Mouse (Mus musculus) stomach, embryonic 15.5 days (tissue): ENCODE measurements at regions not wholly inside any gene's neighbourhood (a gene's known extent, or its start where the extent isn't known, plus 50 kb on each side); places are given as distances from the start of the nearest gene placed in this dataset.
A peak's percentile ranks its signal among the peaks of the same experiment; 100 is the strongest.

Experiments
- ATAC-seq: fragments of 200-750 bp; cut with Nextera tagmentation; 2 replicates; pipeline ENCODE4 v1.8.0; 2017; ENCODE audit warnings: low read depth, moderate number of reproducible peaks, moderate TSS enrichment; ENCODE audit not compliant: insufficient read depth, low FRiP score
- H3K27ac ChIP-seq: fragments of 300-500 bp; sonication (generic); 2 replicates; pipeline ENCODE4 v1.5.1; 2015; ENCODE audit warnings: mild to moderate bottlenecking, inconsistent platforms
- H3K27me3 ChIP-seq: fragments of 300-500 bp; sonication (generic); replicated peaks from 2 replicates; pipeline ENCODE4 v1.6.1; 2015; ENCODE audit warnings: inconsistent platforms
- H3K36me3 ChIP-seq: fragments of 300-500 bp; sonication (generic); 2 replicates; pipeline ENCODE4 v1.6.1; 2015; ENCODE audit warnings: inconsistent platforms
- H3K4me1 ChIP-seq: fragments of 300-500 bp; sonication (generic); 2 replicates; pipeline ENCODE4 v1.6.1; 2015; ENCODE audit warnings: inconsistent platforms
- H3K4me2 ChIP-seq: fragments of 300-500 bp; sonication (generic); 2 replicates; pipeline ENCODE4 v1.6.1; 2015; ENCODE audit warnings: mild to moderate bottlenecking, inconsistent platforms
- H3K4me3 ChIP-seq: fragments of 300-500 bp; sonication (generic); replicated peaks from 2 replicates; pipeline ENCODE4 v1.5.1; 2015; ENCODE audit warnings: inconsistent platforms
- H3K9ac ChIP-seq: fragments of 300-500 bp; sonication (generic); 2 replicates; pipeline ENCODE4 v1.6.1; 2015; ENCODE audit warnings: inconsistent platforms
- H3K9me3 ChIP-seq: fragments of 300-500 bp; sonication (generic); 2 replicates; pipeline ENCODE4 v1.6.1; 2016; ENCODE audit warnings: inconsistent platforms
- WGBS: fragments of 180-500 bp; shearing (Covaris S2); methylation state at CpG from one replicate; pipeline ENCODE4 v1.1.7; 2015; 5-methylcytosine and 5-hydroxymethylcytosine counted together

DNA sequence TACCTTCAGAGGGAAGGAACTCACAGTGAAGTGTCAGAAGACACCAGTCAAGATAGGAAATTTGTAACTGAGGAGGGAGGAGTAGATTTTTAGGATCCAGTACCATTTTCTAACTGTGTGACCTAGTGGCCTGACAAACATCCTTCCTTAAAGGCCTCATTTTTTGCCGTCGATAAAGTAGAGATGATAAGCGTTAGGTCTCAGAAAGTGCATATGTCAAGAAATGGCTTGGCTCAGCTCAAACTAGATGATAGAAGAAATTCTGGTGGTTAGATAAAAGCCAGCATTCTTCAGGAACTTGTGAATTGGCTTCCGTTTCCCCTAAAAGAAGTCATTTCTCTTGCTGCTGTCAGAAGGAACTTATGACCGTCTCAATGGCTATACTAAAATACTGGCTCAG is 324.1 kb upstream of the Mpdz start:
- Histone ChIP-seq H3K9ac (no peak overlapping the region), H3K4me2 (no peak overlapping the region), H3K4me3 (no peak overlapping the region), H3K27me3 (no peaks in the 10 kb centered on the region), H3K4me1 (peaks cover 10% of the 10 kb centered on the region; the same call in 1 of the 2 replicates), H3K27ac (no peak overlapping the region), H3K36me3 (no peaks in the 10 kb centered on the region), H3K9me3 (no peaks in the 10 kb centered on the region)
- no peak for ATAC-seq
- WGBS = 58% methylated on average over 5 of the region's 5 CpGs

DNA sequence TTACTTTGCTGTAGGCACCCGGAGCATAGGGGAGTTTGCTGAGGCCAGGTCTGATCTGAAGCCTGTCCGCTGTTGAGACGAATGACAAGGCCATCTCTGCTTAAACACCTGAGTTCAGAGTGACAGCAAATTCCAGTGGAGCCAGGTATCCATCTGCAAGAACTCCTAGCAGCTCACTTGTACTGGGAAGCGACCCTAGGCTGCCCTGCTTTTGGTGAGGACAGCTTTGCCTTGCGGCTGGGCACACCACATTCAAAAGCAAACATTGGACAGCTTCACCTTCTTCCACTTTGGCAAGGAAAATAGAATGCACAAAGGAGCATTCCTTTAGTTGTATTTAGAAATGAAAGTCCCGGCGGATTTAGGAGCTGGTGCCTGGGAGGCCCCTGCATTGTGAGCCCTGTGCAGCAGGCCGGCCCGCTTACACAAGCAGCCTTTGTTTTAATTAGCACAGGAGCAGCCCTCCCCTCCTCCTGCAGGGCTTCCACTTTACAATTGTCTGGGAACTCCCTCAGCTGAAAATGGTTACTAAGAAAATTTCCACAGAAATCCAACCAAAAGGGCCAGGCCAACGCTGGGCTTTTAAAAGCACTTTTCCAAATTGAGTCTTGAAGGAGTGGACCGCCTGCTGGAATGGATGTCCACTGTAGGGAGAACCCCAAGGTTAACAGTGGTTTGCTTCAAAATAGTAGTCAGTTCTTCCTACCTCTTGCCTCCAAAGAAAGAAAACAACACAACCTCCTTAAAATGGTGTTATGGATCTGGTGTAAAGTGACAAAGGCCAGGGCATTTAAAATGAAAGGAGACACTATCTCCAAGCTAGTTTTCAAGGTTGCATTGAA is 321.6 kb upstream of the Mpdz start:
- Histone ChIP-seq H3K9me3 (no peaks in the 10 kb centered on the region), H3K27me3 (no peaks in the 10 kb centered on the region), H3K4me1 (peaks cover 10% of the 10 kb centered on the region; the same call in 1 of the 2 replicates), H3K27ac (peak overlapping the region; percentile 21; the same call in 1 of the 2 replicates), H3K4me3 (no peak overlapping the region), H3K4me2 (peak overlapping the region; percentile 25), H3K36me3 (no peaks in the 10 kb centered on the region), H3K9ac (no peak overlapping the region)
- WGBS = 29% methylated on average over 11 of the region's 11 CpGs
- ATAC-seq = peak; percentile 43; the same call in 1 of the 2 replicates

DNA sequence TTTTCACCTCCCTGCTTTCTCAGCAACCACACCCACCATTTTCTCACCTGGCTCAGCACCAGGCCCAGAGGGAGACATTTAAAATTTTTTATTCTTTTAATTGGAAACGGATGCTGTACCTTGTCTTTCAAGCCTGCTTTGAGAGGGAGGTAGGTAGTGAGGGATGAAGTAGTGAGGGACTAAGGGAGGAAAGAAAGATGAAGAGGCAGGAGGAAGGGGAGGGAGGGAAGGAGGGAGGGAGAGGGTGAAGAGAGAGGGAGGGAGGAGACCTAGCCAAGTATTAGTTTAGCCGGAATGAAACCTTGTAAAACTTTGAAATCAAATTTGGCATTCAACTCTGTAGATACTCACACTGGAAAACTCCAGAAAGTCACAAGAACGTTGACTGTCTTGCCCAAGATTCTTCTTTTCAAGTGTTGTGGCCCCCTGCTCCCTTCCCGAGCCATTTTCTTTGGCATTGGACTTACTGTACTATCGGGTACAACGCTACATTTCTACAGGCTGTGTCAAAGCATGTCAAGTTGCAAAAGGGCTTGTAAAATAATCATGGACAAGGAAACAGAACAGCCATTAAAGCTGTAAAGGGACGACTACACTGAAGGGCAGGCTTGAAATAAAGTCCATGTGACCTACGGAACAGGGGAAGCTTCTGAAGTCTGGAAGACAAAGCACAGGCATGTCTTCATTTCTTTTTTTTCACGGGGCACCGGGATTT is 320.9 kb upstream of the Mpdz start:
- no peak for ATAC-seq
- no peaks in the 10 kb centered on the region for H3K36me3 ChIP-seq
- peaks cover 10% of the 10 kb centered on the region; the same call in 1 of the 2 replicates for H3K4me1 ChIP-seq
- WGBS = 47% methylated on average over 10 of the region's 10 CpGs
- no peaks in the 10 kb centered on the region for H3K9me3 ChIP-seq
- H3K27ac ChIP-seq = peak overlapping the region; percentile 21; the same call in 1 of the 2 replicates
- H3K27me3 ChIP-seq = no peaks in the 10 kb centered on the region
- no peak overlapping the region for H3K4me3 ChIP-seq
- H3K4me2 ChIP-seq = peak overlapping the region; percentile 25
- no peak overlapping the region for H3K9ac ChIP-seq

DNA sequence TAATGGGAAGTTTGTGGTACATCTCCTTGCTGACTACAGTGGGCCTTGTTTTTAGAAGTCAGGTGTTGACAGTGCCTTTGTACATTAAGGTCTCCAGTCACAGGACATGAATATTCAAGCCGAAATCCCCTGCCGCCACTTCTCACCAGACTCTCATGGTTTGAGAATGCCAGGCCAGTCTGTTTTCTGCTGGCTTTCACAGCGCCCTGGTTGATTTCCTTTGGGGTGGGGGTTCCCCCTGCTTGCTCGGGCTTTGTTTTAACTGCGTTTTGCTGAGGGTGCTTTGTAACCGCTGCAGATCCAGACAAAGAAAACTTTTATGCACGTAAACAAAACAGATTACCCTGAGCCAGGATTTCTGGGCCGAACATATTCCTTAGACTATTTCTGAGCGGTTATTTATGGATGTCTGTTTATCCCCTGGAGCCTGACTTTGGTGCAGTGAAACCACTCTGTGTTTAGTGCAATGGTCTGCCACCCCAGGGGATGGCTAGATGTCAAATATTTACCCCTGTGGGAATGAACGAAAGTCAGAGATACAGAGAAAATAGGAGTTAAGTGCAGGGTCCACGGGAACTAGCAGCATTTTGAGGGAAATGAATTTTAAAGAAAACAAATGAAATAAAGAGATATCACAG is 320.1 kb upstream of the Mpdz start:
- WGBS = 46% methylated on average over 11 of the region's 11 CpGs
- no peaks in the 10 kb centered on the region for H3K9me3 ChIP-seq
- H3K27ac ChIP-seq = no peak overlapping the region
- no peak overlapping the region for H3K4me3 ChIP-seq
- H3K4me2 ChIP-seq = no peak overlapping the region
- H3K36me3 ChIP-seq = no peaks in the 10 kb centered on the region
- no peaks in the 10 kb centered on the region for H3K27me3 ChIP-seq
- ATAC-seq = no peak
- no peak overlapping the region for H3K9ac ChIP-seq
- peaks cover 10% of the 10 kb centered on the region; the same call in 1 of the 2 replicates for H3K4me1 ChIP-seq

DNA sequence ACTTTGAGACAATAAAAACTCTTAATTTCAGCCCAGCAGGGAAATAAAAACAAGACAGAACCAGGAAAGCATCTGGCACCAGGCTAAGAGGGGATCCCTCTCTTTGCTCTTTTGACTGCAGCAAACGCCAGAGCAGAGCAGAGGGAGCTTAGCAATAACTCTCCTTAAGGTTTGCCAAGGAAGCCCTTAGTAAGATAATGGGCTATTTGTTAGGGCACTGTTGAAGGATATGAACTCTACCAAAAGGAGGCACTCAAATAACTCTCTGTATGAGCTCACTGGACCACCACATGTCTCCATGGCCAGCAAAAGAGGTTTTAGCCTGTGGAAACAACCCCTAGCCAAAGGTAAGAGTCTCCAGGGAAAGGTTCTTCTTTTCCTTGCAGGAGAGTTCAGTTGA is 315.3 kb upstream of the Mpdz start:
- WGBS = 35% methylated on average over 1 of the region's 1 CpGs
- Histone ChIP-seq H3K4me3 (no peak overlapping the region), H3K9me3 (no peaks in the 10 kb centered on the region), H3K27me3 (no peaks in the 10 kb centered on the region), H3K36me3 (no peaks in the 10 kb centered on the region), H3K4me2 (no peak overlapping the region), H3K4me1 (peaks cover 5% of the 10 kb centered on the region; the same call in 1 of the 2 replicates), H3K27ac (no peak overlapping the region), H3K9ac (no peak overlapping the region)
- ATAC-seq = no peak

DNA sequence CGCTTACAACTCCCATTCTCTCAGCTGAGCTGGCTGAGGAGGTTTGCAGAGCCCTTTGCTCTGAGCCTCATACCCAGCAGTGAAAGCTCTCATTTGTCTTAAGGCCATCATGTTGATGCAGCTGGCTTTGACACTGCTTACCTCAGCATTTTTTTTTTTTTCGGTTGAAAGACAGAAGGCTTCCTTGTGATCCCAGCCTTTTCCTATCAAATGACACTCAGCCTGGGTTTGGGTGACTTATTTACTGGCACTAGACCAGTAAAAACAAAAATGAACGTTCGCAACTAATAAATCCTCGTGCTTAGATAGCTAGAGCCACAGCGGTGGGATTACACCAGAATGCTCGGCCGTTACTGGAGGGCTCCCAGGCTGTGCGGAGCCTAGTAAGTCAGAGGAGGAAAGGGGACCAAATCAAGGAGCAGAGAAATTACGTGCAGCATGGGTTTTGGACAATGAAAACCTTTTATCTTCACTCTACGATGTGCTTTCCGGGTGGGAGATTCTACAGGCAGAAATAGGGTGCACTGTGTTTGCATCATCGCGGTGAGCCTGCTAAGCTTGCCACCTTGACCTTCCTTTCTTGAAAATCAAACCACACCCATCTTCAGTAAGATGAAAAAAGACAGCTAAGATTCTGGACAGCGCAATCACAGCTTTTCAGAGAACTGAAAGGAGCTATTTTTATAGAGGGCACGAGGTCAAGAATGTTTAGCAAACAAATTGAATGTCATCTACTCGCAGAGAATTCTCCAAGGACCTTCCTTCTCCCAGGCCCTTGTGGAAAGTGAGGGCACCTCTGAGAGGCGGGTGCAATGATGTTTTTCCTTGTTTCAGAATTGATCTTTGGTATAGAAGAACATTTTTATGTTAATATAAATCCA is 302.3 kb upstream of the Mpdz start:
- H3K4me2 ChIP-seq = peak overlapping the region; percentile 32; the same call in 1 of the 2 replicates
- 19% methylated on average over 18 of the region's 18 CpGs for WGBS
- H3K4me1 ChIP-seq = peaks cover 17% of the 10 kb centered on the region
- H3K9me3 ChIP-seq = no peaks in the 10 kb centered on the region
- H3K4me3 ChIP-seq = no peak overlapping the region
- peak overlapping the region; percentile 80 for H3K27ac ChIP-seq
- H3K9ac ChIP-seq = no peak overlapping the region
- H3K36me3 ChIP-seq = no peaks in the 10 kb centered on the region
- ATAC-seq = peak; percentile 47; the same call in 1 of the 2 replicates
- no peaks in the 10 kb centered on the region for H3K27me3 ChIP-seq

DNA sequence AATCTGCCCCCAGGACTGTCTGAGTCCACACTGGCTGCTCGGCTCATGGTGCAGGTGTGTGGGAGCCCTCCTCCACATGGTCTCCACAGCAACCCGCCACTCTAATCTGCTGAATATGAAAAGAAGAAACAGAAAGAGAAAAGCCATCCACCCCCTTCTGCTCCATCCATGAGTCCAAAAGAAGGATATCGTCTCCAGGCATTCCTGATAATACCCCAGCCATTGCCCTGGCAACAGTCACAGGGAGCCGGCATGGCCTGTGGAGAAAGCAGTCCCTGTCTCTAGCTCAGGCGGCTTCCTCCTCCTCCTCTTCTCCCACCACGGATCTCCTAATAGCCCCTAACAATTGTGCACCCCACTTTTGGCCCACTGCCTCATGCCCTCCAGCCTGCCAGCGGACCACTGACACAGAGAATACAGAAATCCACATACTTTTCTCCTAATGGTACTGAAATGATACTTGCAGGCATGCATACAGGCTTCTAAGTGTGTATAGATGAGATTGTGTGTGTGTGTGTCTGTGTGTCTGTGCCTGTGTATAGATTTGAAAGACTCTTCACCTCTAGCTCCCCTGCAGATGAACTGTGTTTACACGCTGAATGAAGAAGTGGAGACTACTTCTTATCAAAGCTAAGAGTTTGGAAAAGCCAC is 301.5 kb upstream of the Mpdz start:
- 35% methylated on average over 8 of the region's 8 CpGs for WGBS
- ATAC-seq = no peak
- H3K4me2 ChIP-seq = peak overlapping the region; percentile 32; the same call in 1 of the 2 replicates
- no peak overlapping the region for H3K4me3 ChIP-seq
- no peaks in the 10 kb centered on the region for H3K36me3 ChIP-seq
- no peak overlapping the region for H3K9ac ChIP-seq
- H3K4me1 ChIP-seq = peaks cover 17% of the 10 kb centered on the region
- no peaks in the 10 kb centered on the region for H3K27me3 ChIP-seq
- H3K9me3 ChIP-seq = no peaks in the 10 kb centered on the region
- peak overlapping the region; percentile 80 for H3K27ac ChIP-seq

DNA sequence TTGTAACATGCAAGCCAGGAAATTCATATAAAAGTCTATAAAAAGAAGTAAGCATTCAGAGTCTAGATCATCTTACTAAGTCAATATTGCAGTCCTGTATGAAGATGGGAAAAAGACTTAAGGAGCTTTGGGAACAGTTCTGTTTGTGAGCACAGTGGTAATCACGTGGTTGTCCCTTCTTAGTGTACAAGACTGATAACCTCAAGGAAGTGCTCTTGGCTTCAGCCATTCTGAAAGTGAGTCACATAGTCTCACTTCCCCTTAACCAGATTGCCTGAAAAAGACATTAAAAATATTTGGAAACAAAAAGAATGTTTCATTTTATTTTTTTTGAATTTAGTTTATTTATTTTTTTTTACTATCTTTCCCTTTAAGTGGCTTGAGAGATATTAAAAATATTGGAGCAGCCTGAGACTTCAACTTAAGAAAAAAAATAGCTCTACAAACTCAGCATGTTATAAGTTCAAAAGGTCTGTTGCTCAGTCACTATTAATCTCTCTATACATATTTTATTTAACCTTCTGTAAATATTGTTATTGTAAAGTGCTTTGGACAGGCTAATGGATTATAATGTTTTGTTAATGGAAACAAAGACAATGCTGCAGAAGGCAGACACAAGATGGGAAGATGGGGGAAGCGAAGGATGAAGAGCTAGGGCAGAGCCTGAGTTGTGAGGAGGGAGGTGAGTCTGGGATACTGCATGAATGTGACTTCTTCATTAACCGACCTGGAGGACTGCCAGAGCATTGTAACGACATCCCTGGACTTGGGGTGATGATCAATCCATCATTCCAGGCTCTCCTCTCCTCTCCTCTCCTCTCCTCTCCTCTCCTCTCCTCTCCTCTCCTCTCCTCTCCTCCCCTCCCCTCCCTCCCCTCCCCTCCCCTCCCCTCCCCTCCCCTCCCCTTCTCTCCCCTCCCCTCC is 300.2 kb upstream of the Mpdz start:
- Histone ChIP-seq H3K9ac (no peak overlapping the region), H3K9me3 (no peaks in the 10 kb centered on the region), H3K4me1 (peaks cover 17% of the 10 kb centered on the region), H3K4me2 (no peak overlapping the region), H3K4me3 (no peak overlapping the region), H3K36me3 (no peaks in the 10 kb centered on the region), H3K27me3 (no peaks in the 10 kb centered on the region), H3K27ac (no peak overlapping the region; the same call in 1 of the 2 replicates)
- 23% methylated on average over 4 of the region's 4 CpGs for WGBS
- ATAC-seq = no peak

DNA sequence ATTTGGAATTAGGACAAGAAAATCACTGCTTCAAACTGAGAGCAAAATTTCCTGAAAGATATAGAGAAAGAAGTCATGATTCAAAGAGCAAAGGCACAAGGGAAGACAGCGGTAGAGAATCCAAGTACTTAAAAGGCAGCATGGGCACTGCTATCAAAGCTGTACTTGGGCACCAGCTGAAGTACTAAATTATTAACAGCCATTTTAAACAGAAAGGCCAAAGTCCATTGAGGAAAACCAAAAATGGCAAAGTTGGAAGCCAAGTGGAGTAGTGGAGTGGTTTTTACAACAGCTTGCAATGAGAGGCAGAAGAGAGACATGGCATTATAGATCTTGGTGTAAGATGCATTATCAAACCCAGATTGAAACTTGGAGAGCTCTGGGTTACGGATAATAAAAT is 291.8 kb upstream of the Mpdz start:
- no peak overlapping the region for H3K4me2 ChIP-seq
- H3K4me1 ChIP-seq = no peaks in the 10 kb centered on the region
- H3K9me3 ChIP-seq = no peaks in the 10 kb centered on the region
- no peak overlapping the region for H3K4me3 ChIP-seq
- no peak for ATAC-seq
- H3K27ac ChIP-seq = no peak overlapping the region
- 92% methylated on average over 2 of the region's 2 CpGs for WGBS
- no peaks in the 10 kb centered on the region for H3K36me3 ChIP-seq
- H3K9ac ChIP-seq = no peak overlapping the region
- no peaks in the 10 kb centered on the region for H3K27me3 ChIP-seq

DNA sequence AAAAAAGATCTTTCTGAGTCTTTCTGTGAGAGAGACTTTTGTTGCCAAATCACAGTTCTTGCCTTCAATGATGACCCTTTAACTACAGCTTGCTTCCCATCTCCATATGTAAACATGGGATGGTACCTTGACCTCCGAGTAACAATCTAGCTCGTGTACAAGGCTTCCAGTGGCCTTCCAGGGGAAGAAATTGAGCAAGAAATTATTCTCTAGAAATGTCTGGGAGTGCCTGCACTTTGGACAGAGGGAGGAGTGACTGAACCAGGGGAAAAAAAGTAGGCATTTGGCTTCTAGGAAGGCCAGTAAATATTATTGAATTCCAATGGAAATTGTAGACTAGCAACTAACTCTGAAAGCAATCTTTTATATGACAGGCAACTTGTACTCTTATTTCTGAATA is 287.8 kb upstream of the Mpdz start:
- Histone ChIP-seq H3K4me2 (no peak overlapping the region), H3K9ac (no peak overlapping the region), H3K4me1 (peaks cover 7% of the 10 kb centered on the region; the same call in 1 of the 2 replicates), H3K36me3 (no peaks in the 10 kb centered on the region), H3K27ac (no peak overlapping the region), H3K27me3 (no peaks in the 10 kb centered on the region), H3K4me3 (no peak overlapping the region), H3K9me3 (no peaks in the 10 kb centered on the region)
- WGBS = 61% methylated on average over 2 of the region's 2 CpGs
- no peak for ATAC-seq
